Mouse (Mus musculus) testis, adult 2 months (tissue): ENCODE measurements at regions not wholly inside any gene's neighbourhood (a gene's known extent, or its start where the extent isn't known, plus 50 kb on each side); places are given as distances from the start of the nearest gene placed in this dataset.

Source experiments
- H3K27ac ChIP-seq: fragments of 200-500 bp; 2 replicates; pipeline ENCODE4 v1.5.1; 2012; ENCODE audit warnings: low read depth, low read length; ENCODE audit not compliant: control insufficient read depth, insufficient read depth
- H3K27me3 ChIP-seq: fragments of 200-500 bp; 2 replicates; pipeline ENCODE4 v1.6.1; 2012; ENCODE audit warnings: mild to moderate bottlenecking, low read length, moderate library complexity; ENCODE audit not compliant: control insufficient read depth, insufficient read depth
- H3K36me3 ChIP-seq: fragments of 200-500 bp; 2 replicates; pipeline ENCODE4 v1.6.1; 2012; ENCODE audit warnings: mild to moderate bottlenecking, low read length; ENCODE audit not compliant: control insufficient read depth, insufficient read depth
- H3K4me1 ChIP-seq: fragments of 200-500 bp; 2 replicates; pipeline ENCODE4 v1.6.1; 2012; ENCODE audit warnings: low read length; ENCODE audit not compliant: control insufficient read depth, insufficient read depth
- H3K4me3 ChIP-seq: fragments of 200-500 bp; 2 replicates; pipeline ENCODE4 v1.5.1; 2012; ENCODE audit warnings: low read depth, mild to moderate bottlenecking, low read length, moderate library complexity, mixed read lengths; ENCODE audit not compliant: control insufficient read depth
- CTCF ChIP-seq: fragments of 200-500 bp; IDR thresholded peaks from 2 replicates; pipeline ENCODE4 v1.5.1; 2012; ENCODE audit warnings: low read depth, mild to moderate bottlenecking, inconsistent platforms, low read length, moderate library complexity; ENCODE audit not compliant: control insufficient read depth, insufficient read depth, insufficient replicate concordance
- POLR2A ChIP-seq: fragments of 200-500 bp; IDR thresholded peaks from 2 replicates; pipeline ENCODE4 v1.6.1; 2012; ENCODE audit warnings: low read depth, mild to moderate bottlenecking, inconsistent platforms, low read length, moderate library complexity; ENCODE audit not compliant: control insufficient read depth

DNA sequence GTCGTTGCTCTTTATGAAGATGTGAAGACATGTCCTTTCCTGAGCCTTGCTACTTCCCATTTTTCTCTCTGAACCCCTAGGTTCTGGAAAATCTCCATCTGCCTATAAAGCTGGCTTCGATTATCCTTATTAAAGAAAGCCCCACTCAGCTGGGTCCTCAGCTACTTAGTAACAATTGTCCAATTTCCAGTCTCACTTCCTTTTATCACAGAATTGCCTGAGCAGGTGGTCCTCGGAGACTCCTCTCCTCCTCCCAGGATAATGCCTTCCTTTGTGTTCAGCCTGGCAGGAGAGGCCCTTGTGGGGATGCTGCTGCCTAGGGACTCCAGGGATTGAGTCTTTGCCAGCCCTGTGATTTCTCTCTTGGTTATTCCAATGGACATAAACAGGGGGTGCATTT is 385.5 kb downstream of the Insc start:
- Histone ChIP-seq H3K27ac (no peak overlapping the region), H3K4me1 (no peaks in the 10 kb centered on the region), H3K4me3 (no peak overlapping the region), H3K36me3 (no peaks in the 10 kb centered on the region), H3K27me3 (no peaks in the 10 kb centered on the region)
- no peak for TF ChIP-seq CTCF
- no peak for TF ChIP-seq POLR2A

DNA sequence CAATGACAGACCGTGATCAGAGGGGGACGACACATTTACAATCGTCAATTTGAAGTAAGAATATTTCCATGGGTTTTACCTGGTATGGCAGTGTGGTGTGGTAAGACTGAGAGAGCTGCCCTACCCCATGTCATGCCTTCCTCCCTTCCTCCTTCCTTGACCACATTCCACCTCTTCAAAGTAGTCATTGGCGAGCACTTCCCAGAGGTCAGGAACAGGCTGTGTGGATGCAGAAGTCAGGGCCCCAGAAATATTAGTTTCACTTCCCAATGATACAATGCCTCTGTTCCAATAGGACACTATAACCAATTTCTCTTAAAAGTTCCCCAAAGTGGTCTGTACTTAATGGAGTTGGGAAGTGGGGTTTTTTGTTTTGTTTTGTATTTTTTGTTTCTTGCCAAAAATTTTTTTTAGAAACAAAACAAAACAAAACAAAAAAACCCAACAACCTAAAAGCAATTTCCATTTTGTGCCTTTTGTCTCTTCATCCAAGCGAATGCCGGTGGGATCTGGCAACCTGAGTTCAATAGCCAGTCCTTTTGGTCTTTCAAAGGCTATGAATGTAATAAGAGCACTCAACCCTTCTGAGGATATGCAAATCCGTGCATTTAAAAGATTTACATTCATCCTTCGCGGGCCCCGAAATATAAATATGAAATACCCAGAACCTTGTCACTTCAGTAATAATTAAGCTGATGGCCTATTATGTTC is 387.9 kb downstream of the Insc start:
- no peak overlapping the region for H3K27ac ChIP-seq
- H3K36me3 ChIP-seq: no peaks in the 10 kb centered on the region
- no peak for TF ChIP-seq POLR2A
- no peak for TF ChIP-seq CTCF
- H3K4me3 ChIP-seq: no peak overlapping the region
- H3K27me3 ChIP-seq: no peaks in the 10 kb centered on the region
- no peaks in the 10 kb centered on the region for H3K4me1 ChIP-seq

GRCm38 (mm10) chr7:115131970-115132551 is 388.6 kb downstream of the Insc start:
- no peaks in the 10 kb centered on the region for H3K4me1 ChIP-seq
- H3K27ac ChIP-seq: no peak overlapping the region
- no peaks in the 10 kb centered on the region for H3K27me3 ChIP-seq
- TF ChIP-seq CTCF (no peak), POLR2A (no peak)
- no peak overlapping the region for H3K4me3 ChIP-seq
- no peaks in the 10 kb centered on the region for H3K36me3 ChIP-seq

DNA sequence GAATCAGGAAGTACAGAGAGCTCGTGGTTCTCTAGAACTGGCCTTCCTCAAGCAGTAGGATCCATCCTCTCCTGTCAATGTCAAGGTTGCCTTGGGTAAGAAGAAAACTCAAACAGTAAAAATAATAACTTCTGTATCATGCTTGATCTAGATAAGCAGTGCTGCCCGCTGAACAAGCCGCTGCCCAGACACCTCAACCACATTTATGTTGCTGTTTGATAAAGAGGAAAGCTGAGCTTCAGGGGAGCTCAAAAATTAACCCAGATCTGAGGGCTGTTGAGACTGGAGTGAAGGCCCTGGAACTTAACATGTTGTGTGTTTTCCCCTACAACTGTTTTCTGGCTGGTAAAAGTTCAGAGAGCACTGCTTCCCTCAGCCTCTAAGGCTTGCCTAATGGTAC is 389.1 kb downstream of the Insc start:
- TF ChIP-seq CTCF: no peak
- TF ChIP-seq POLR2A: no peak
- H3K4me1 ChIP-seq: no peaks in the 10 kb centered on the region
- H3K4me3 ChIP-seq: no peak overlapping the region
- H3K36me3 ChIP-seq: no peaks in the 10 kb centered on the region
- no peaks in the 10 kb centered on the region for H3K27me3 ChIP-seq
- H3K27ac ChIP-seq: no peak overlapping the region

DNA sequence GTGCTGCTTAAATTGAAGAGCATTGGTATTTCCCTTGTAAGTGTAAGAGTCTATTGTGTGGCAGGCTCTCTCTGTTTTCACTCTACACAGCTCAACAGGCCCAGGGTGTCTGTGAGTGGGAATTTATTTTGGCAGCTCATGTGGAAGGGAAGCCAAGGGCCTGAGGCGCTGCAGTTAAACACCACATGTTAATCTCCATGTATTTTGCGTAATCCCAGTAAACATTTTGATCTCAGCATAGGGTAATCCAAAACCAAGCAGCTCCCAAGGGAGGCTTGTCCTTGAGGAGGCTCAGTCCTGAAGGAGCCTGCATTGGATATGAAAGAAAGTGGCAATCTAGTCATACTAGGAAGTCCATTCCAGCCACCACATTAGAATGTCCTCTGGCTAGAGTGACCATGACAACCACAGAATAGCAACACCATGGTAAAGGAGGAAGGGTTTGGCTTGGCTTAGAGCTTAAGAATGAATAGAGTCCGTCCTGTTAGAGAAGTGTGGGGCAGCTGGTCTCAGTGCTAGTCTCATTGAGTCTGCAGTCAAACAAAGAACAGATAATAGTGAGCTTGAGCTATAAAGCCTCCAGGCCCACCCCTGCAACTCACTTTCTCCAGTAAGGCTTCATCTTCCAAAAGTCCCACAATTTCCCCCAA is 391.6 kb downstream of the Insc start:
- no peak for TF ChIP-seq CTCF
- no peak for TF ChIP-seq POLR2A
- Histone ChIP-seq H3K27me3 (no peaks in the 10 kb centered on the region), H3K36me3 (no peaks in the 10 kb centered on the region), H3K4me3 (no peak overlapping the region), H3K4me1 (no peaks in the 10 kb centered on the region), H3K27ac (no peak overlapping the region)

- TF ChIP-seq POLR2A (no peak), CTCF (no peak)
- H3K36me3 ChIP-seq: no peaks in the 10 kb centered on the region
Observed at GRCm38 (mm10) chr7:115140286-115140685, 396.8 kb downstream of the Insc start.

DNA sequence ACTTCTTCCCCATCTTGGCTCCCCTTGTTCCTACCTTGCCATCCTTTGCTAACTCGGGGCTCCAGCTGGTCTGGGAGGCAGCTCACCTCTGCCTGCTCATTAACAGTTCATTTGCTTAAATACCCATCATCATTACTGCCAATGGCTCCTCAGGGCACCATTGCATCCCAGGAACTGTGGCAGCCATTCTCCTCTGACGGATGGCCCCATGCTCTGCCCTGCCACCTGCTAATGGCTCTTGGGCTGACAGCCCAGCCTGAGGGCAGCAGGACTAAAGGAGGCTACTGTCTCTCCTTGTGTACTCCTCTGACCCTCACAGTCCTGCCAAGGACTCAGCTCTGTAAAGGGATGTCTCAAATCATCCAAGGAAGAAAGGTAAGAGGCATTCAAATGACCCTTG is 398.7 kb downstream of the Insc start:
- Histone ChIP-seq H3K4me1 (no peaks in the 10 kb centered on the region), H3K27me3 (no peaks in the 10 kb centered on the region), H3K27ac (no peak overlapping the region), H3K4me3 (no peak overlapping the region), H3K36me3 (no peaks in the 10 kb centered on the region)
- TF ChIP-seq CTCF (no peak), POLR2A (no peak)

More at GRCm38 (mm10) chr7:115140286-115140685, 396.8 kb downstream of the Insc start:
- Histone ChIP-seq H3K4me1 (no peaks in the 10 kb centered on the region), H3K4me3 (no peak overlapping the region), H3K27me3 (no peaks in the 10 kb centered on the region), H3K27ac (no peak overlapping the region)

DNA sequence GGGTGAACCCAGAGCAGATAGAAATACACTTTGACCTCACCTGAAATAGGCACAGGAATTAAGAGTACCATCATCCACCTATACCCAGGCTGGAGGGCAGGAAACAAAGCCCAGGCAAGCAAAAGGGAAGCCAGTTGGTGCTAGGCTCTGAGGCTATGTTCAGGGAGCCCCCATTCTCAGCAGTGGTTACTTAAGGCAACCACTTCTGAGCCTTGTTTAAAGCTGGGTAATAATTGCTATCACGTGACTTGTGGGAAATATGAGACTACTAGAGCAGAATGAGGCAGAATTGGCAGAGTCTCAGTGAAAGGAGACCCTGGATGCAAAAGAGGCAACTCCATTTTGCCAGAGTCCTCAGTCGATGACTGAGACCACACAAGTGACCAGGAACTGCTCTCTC is 401.5 kb downstream of the Insc start:
- TF ChIP-seq POLR2A: no peak
- TF ChIP-seq CTCF: no peak
- H3K27ac ChIP-seq: no peak overlapping the region
- no peaks in the 10 kb centered on the region for H3K4me1 ChIP-seq
- H3K4me3 ChIP-seq: no peak overlapping the region
- H3K36me3 ChIP-seq: no peaks in the 10 kb centered on the region
- no peaks in the 10 kb centered on the region for H3K27me3 ChIP-seq
